Mouse (Mus musculus) spleen, embryonic (tissue): Measurements from ENCODE around the gene Ehbp1l1.

Source experiments
- CTCF ChIA-PET: fragments of 350-600 bp; sonication (Branson Sonifier 250); formaldehyde crosslinking; loops from one replicate; lab custom pipeline; 2022; lab: Charles Lee

The Ehbp1l1 gene

DNA sequence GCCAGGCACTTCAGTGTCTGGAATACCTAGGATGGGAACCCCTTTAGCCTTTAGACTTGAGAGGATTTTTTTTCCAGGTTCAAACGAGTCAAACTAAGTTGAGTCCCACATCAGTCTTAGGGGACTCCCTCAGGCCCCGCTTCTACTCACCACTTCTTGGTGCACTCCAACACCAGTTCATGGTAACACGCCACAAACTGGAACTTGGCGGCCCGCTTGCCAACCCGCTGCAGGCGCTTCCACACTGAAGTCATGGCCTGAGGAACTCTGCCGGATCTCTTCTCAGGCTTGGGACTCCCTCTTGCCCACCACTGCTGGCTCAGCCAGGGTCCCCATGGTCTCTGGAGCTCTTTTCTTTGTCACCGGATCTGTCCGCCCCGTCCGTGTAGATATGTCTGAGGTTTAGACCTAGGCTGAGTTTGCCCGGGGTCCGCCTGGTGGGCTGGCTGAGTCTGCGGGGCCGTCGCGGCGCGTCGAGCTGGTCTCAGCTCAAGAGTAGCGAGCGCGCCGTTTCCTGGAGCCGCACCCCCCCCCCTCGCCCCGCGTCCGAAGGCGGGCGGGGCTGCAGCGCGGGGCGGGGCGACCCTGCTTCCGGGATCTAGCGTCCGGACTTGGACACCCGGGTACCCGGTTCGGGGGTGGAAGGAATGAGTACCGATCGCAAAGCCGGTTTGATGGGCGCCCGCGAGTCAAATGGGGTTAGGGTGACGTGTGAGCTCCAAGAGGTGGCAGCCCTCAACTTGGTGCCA is at the start of gene Ehbp1l1:
Gene Ehbp1l1 (minus strand): TSS at position 551 of the 749 bp plus-strand sequence.
- CTCF ChIA-PET = interaction anchor here (1.0 kb wide), 1 partner anchor 196 kb away, joined by 3 read pairs; no protein-coding TSS in a partner anchor

DNA sequence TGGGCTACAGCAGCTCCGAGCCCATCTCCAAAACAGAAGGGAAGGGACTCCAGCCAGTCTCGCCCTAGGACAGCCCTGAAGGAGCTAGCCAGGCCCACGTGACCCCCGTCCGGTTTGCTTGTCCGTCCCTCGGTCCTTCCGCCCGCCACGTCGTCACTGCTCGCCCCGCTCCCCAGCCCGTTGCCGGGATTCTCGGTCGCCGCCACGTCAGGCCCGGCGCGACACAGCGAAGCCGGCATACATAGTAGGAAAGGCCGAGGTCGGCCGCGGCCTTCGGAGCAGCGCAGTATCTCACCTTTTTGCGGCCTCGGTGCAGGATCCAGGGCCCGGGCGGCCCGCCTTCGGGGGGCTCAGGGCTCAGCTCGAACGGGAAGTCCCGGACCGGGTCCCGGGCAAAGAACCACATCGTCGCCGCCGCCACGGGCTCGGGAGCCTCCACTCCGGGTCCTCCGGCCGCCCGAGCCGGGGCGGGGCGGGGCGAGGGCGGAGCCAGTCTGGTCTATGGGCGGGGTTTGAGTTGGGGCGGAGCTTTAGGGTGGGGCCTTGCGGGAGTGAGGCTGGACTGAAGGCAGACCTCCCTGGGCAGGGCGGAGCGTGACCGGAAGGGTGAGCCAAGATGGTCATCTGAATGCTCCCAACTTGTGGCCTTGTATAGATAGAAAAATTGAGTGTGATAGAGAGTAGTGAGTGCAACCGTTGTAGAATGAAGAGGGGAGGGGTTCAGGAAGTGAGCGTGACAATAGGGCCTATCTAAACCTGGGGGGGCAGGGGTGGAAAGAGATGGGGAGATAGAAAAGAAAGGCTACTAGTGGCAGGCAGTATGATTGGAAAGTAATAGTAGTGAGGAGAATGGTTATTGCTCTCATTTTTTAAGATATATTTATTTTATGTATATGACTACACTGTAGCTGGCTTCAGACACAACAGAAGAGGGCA is 45.1 kb upstream of the Ehbp1l1 start, which contains the start of gene Scyl1:
Gene Scyl1 (minus strand): TSS at position 495 of the 936 bp plus-strand sequence.
- CTCF ChIA-PET = interaction anchor here (1.0 to 1.1 kb wide), 2 partner anchors 8 to 61 kb away, joined by 3 read pairs; no protein-coding TSS in a partner anchor

DNA sequence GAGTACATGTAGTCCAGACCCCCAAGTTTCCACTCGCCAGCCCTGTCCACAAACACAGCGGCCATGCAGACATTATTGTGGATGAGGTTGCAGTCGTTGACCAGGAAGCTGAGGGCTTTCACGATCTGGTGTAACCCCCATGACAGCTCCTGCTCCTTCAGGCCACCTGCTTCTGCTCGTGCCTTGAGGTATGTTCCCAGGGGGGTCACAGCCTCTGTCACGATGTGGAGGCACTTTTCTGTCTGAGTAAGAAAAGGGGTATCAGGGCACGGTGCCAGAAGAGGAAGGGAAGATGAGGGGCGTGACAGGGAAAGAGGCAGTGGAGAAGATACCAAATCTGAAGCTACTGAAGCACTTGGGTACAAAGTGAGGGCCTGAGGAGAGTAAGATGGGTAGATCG is 44.2 kb upstream of the Ehbp1l1 start:
- CTCF ChIA-PET = interaction anchor here (1.0 to 1.1 kb wide), 2 partner anchors 9 to 60 kb away, joined by 3 read pairs; no protein-coding TSS in a partner anchor

DNA sequence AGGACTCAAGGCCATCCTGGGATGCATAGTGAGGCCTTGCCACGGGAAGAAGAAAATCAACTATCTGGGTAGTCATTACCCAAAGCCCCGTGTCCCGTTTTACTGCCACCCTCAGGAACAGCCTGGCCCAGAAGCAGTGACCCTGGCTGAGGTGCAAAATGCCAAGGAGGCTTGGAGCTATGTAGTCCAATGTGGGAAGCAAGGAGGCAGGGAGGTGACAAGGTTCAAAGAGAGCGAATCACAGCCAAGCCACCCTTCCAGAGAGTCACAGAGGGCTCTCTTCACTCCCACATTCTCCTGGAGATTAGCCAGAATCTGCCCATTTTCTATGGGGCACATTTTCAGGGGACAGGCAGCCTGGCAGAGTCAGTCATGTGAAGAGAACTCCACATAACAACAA is 41.2 kb upstream of the Ehbp1l1 start:
- CTCF ChIA-PET = no interaction called here

DNA sequence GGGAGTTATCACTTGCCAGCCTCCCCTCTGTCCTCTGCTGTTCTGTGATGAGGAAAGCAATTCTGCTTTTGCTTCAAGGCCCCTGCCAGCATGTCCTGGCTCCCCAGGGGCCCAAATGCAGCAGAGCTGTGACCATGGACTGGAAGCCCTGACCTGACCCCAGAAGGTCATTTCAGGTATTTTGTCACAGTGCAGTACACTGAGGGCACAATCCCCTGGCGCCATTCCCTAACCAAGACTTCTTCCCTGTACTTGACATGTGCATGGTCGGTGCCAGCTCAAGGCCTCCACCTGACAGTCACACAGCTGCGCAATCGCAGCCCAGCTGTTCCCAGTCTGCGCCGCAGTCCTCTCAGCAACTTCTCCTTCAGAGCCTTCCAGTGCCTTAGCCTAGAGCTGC is 37.0 kb upstream of the Ehbp1l1 start:
- CTCF ChIA-PET = no interaction called here

DNA sequence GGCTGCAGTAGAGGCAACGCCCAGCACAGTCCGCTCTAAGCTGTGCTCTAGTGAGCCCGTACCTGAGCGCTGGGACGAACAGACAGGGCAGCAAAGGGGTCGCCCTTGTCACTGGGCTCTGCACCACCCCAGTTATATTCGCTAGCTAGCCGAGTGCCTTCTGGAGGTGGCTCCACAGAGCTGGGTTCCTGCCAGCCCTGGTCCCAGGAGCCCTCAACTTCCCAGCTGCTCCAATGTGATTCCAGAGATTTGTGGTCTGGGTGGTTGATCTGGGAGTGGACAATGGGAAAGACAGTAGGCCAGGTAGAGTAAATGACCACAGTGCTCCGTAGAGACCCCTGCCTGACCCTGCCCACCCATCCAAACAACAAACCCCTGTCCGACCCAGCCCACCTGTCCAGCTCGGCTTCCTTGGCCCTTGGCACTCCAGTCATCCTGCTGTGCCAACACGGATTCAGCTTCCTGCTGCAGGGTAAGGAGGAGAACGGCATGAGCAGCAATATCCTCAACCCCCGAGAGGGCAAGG is 32.8 kb upstream of the Ehbp1l1 start:
- CTCF ChIA-PET = no interaction called here

DNA sequence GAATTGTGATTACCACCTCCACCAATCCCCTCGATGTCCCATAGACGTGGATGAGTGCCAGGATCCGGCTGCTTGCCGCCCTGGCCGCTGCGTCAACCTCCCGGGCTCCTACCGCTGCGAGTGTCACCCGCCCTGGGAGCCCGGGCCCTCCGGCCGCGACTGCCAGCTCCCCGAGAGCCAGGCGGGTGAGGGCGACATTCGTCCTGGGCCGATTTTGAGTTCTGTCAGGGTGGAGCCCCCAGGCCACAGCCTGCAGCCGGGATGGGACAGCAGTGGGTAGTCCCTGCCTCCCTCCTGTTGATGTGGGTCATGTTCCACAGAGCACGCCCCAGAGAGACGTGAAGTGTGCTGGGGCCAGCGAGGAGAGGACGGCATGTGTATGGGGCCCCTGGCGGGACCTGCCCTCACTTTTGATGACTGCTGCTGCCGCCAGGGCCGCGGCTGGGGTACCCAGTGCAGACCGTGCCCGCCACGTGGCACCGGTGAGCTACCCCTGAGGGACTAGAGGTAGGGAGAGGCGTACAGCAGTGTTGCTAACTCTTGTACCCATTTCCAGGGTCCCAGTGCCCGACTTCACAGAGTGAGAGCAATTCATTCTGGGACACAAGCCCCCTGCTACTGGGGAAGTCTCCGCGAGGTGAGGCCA is 31.0 kb upstream of the Ehbp1l1 start:
- CTCF ChIA-PET = no interaction called here

DNA sequence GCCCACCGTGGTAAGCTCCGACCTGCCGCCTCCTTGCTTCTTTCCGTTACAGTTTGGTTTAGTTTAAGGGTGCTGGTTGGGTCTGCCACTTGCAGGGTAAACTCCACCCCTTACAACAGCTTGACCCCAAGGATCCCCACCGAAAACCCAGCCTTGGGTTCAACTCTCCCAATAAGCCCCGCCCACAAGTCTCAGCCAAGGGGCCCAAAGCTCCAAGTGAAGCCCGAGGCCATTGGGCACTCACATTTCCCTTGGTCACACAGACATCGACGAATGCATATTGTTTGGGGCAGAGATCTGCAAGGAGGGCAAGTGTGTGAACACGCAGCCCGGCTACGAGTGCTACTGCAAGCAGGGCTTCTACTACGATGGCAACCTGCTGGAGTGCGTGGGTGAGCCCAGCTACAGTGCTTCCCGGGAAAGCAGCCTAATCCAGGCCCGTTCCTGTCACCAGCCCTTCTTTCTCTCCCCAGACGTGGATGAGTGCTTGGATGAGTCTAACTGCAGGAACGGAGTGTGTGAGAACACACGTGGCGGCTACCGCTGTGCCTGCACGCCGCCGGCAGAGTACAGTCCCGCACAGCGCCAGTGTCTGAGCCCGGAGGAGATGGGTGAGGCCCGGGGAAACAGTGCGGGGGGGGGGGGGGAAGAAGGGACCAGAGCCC is 30.3 kb upstream of the Ehbp1l1 start:
- CTCF ChIA-PET = no interaction called here

DNA sequence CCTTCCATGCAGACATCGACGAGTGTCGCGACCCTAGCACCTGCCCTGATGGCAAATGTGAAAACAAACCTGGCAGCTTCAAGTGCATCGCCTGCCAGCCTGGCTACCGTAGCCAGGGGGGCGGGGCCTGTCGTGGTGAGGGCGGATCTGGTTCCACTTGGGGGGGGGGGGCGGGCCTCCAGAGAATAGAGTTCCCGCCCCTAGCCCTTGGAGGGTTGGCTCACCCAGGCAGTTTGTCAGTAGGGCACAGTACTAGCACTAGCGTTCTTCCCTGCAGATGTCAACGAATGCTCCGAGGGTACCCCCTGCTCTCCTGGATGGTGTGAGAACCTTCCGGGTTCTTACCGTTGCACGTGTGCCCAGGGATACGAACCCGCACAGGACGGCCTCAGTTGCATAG is 25.6 kb upstream of the Ehbp1l1 start:
- CTCF ChIA-PET = no interaction called here

DNA sequence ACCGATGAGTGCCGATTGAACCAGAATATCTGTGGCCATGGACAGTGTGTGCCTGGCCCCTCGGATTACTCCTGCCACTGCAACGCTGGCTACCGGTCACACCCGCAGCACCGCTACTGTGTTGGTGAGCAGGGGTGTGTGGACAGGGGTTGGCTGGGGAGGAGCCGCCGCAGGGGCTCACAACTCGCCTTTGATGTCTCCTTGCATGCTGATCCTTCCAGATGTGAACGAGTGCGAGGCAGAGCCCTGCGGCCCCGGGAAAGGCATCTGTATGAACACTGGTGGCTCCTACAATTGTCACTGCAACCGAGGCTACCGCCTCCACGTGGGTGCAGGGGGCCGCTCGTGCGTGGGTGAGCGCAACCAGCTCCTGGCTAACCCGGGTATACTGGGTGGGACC is 24.8 kb upstream of the Ehbp1l1 start:
- CTCF ChIA-PET = no interaction called here

DNA sequence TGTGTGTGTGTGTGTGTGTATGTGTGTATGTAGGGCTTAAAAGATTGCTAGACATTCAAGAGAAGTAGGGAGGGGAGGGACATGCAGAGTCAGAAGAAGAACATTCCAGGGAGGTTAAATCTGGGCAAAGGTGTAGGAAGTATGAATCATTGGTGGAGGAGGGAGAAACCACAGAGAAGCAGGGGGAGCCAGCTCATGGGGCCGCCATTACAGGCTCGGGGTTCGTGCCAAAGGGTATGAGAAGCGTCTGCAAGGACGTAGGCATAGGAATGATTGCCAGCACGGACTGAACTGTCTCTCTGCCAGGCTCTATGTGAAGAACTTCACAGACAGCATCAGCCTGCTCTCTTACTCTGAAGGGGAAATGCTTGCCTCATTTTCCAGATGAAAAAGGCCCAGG is 23.4 kb upstream of the Ehbp1l1 start:
- CTCF ChIA-PET = no interaction called here

DNA sequence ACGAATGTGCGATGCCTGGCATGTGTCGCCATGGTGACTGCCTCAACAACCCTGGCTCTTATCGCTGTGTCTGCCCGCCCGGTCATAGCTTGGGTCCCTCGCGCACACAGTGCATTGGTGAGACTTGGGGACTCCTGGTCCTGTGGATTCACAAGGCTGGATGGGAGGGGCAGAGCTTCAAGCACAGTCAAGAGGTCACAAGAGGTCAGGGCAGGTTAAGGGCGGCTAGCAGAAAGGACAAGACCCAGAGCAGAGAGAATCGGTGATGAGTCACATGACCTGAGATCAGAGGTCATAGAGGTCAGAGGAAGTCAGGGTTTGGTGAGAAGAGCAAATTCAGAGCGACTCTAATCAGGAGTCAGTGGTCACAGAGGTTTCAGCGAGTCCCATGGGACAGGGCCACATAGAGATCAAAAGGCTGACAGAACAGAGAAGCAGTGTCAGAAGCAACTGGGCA is 20.8 kb upstream of the Ehbp1l1 start:
- CTCF ChIA-PET = no interaction called here

DNA sequence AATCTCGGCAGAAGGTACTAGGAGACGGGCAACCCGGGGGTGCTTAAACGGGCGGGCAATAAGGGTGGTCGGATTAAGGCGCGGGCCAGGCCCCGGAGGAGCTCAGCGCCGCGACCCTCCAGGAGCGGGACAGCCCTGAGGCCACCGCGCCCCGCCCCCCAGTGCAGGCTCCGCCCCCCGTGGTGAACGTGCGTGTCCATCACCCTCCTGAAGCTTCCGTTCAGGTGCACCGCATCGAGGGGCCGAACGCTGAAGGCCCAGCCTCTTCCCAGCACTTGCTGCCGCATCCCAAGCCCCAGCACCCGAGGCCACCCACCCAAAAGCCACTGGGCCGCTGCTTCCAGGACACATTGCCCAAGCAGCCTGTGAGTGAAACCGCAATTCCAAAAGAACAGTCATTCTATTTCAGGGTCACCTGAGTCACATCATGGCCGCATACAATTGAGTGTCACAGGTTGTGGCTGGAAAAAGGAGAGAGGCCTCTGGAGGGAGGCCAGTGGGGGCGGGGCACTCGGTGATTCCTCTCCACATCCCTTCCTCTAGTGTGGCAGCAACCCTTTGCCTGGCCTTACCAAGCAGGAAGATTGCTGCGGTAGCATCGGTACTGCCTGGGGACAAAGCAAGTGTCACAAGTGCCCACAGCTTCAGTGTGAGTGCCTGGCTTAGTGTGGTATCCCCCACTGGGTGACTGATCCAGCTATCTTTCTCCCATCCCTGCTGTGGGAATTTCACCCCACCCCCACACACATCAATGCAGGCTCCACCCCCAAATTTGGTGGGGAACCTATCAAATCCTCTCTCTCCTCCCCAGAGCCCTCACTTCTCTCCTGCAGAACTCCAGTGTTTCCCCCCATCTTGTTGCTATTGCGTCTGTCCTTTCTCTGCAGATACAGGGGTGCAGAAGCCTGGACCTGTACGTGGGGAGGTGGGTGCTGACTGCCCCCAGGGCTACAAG is 19.9 kb upstream of the Ehbp1l1 start:
- CTCF ChIA-PET = interaction anchor here (0.6 kb wide), 1 partner anchor 251 kb away, joined by 5 read pairs; no protein-coding TSS in a partner anchor

DNA sequence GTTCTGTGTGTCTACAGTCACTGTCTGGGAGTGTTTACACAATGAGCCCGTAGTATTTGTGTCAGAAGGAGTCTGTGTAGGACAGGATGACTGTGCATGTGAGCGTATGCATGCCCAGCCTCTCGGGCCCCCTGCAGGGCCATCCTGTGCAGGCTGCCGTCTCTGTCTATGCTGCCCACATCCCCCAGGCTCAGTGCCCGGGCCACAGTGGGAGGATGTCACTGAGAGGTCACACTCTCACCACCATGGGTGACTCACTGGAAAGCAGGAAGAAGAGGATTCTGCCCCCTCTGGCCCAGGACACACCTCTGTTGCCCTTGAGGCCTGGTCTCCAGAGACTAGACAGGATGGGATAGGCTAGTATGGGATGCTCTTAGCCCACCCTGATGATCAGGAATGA is 17.5 kb upstream of the Ehbp1l1 start:
- CTCF ChIA-PET = no interaction called here

DNA sequence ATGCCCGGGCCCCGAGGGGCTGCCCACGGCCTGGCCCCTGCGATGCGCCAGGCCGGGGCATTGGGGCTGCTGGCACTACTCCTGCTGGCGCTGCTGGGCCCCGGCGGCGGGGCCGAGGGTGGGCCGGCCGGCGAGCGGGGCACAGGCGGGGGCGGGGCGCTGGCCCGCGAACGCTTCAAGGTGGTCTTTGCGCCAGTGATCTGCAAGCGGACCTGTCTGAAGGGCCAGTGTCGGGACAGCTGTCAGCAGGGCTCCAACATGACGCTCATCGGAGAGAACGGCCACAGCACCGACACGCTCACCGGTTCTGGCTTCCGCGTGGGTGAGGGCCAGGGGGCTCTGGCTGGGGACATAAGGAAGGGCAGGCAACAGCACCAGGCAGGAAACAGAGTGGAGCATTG is 16.1 kb upstream of the Ehbp1l1 start:
- CTCF ChIA-PET = no interaction called here

DNA sequence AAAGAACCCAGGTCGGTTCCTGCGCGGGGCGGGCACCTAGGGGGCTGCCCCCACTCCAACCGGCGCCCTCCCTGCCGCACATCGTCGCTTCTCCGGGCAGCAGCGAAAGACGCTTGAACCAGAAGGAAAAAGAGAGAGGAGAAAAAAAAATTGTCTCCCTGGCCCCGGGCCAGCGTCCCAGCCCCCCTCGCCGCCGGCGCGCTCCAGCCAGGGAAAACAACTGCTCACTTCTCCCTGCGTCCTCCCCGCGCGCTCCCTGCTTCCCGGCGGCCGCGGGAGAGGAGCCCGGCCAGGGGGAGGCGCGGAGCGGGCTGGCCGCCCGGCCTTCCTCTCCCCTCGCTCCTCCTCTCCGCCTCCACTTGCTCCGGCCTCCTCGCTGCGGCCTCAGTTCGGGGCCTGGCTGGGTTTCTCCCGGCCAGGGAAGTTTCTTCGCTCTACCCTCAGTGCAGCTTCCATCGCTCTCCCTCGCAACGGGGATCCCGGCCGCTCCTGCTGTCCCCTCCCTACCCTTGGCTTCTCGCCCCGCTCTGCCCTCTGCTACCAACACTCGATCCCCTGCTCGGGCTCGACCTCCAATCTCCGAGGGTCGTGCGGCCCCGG is 15.6 kb upstream of the Ehbp1l1 start:
- CTCF ChIA-PET = interaction anchor here (0.6 kb wide), 1 partner anchor 52 kb away, joined by 3 read pairs; no protein-coding TSS in a partner anchor

DNA sequence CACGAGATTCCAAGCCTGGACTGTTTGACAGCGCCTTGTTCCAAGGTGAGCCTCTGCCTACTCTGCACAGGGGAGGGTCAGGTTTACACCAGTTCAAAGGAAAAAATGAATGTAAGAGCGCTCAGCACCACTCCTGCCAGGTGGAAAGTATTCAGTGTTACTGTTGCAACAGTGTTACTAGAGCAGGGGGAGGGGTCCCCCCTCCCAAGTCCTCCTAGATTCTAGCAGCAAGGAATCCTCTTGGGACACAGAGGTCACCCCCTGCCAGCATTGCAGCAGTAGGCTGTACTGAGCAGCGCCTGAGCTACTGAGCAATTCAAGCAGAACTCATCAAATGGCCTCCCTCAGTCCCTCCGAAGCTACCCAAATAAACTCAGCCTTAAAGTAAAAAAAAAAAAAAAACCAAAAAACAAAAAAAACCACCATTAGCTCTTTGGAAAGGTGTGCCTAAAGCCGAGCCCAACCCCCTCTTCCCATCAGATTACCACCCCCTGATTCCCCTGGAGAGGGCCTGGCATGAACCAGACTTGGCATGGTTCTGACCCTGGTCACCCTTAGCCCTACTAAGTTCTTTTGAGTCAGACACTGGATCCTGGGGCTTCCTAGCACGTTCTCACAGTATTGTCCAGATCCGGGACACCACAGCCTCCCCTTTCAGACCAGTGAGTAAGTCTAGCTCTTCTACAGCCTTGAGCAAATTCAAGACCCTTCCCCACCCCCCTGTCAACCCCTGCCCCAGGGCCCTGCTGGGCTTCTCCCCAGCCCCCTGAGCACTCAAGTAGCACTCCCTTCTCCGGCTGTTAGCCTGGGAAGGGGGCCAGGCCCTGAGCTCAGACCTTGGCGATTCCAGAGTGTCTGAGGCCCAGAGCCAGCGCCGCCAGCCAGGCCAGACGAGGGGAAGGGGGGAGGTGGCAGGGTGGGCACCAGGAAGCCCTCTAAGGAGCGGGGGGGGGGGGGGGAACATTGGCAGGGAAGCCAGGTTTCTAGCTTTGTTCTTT is 14.5 kb upstream of the Ehbp1l1 start, which contains the start of gene Ltbp3:
Gene Ltbp3 (plus strand): TSS at position 585 of the 998 bp plus-strand sequence.
- CTCF ChIA-PET = interaction anchor here (0.6 kb wide), 1 partner anchor 51 kb away, joined by 3 read pairs; no protein-coding TSS in a partner anchor

DNA sequence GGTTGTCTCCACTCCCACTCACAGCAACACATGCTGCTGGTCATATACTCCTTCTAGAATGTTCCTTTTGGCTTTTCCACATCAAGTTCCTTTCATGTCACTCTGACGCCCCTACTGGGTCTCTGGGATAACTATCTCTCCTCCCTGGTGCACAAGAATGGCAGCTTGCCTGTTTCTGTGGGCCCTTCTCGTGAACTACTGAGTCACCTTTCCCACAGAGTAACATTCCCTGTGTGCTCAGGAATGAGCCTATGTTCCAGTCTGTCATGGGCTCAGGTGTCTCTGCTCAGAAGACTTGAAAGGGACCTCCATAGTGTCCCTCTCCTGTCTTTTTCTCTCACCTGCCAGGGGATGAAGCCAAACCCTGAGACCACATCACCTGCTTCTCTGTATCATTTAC is 13.3 kb upstream of the Ehbp1l1 start:
- CTCF ChIA-PET = interaction anchor here (0.6 kb wide), 1 partner anchor 131 kb away, joined by 4 read pairs; no protein-coding TSS in a partner anchor
